Mouse (Mus musculus): ENCODE data around the gene Tcte1.

- TF ChIP-seq TAL1 (IDR thresholded peaks at IDR 0.05; ENCODE audit: low read length) (no peak), GATA1 (IDR thresholded peaks at IDR 0.05; ENCODE audit: low read length) (no peak)
Measured at GRCm38 (mm10) chr17:45584096-45584896, 61.1 kb downstream of the Tcte1 start.
